Mouse (Mus musculus) 416B (cell line): ENCODE data around the gene Sept14.

Source experiments
- DNase-seq: peaks from one replicate; pipeline ENCODE4 v3.0.0; 2011; ENCODE audit warnings: low read depth

The Sept14 gene

GRCm38 (mm10) chr5:129669453-129670035, 38.8 kb downstream of the Sept14 start:
- DNase-seq: no peak

- DNase-seq: no peak
Observed at GRCm38 (mm10) chr5:129667851-129668250, 40.5 kb downstream of the Sept14 start.

GRCm38 (mm10) chr5:129666271-129666909, 41.9 kb downstream of the Sept14 start:
- DNase-seq: no peak

DNA sequence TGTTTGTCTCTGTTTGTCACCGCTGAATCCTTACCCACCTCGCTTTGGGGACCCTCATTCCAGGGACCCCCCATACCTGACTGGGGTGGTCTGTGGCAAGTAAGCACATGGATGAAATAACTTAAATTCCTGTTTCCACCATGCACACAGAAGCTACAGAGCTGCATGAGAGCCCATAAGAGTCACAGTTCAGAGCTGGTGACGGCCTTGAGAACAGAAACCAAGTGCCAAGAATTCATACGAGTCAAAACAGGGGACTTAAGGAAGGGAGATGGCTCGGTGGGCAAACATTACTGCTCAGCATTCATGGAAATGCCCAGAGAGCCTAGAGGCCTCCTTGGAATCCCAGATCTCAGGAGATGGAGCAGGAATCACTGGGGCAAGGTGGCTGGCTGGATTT, 44.2 kb downstream of the Sept14 start:
- no peak for DNase-seq

DNA sequence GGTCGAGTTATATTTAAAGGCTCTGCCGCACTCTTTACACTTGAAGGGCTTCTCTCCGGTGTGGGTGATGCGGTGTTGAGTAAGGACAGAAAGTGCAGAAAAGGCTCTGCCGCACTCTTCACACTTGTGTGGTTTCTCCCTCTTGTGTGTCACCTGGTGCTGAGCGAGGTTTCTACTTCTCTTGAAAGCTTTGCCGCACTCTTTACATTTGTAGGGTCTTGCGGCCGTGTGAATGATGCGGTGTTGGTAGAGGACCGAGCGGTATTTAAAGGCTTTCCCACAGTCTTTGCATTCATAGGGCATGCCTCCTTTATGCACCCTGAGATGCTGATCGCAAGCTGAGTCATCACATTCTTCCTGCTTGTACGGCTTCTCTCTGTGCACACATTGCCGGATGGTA, 50.4 kb downstream of the Sept14 start:
- no peak for DNase-seq

- DNase-seq: no peak
Observed at GRCm38 (mm10) chr5:129657016-129657415, 51.3 kb downstream of the Sept14 start.

DNA sequence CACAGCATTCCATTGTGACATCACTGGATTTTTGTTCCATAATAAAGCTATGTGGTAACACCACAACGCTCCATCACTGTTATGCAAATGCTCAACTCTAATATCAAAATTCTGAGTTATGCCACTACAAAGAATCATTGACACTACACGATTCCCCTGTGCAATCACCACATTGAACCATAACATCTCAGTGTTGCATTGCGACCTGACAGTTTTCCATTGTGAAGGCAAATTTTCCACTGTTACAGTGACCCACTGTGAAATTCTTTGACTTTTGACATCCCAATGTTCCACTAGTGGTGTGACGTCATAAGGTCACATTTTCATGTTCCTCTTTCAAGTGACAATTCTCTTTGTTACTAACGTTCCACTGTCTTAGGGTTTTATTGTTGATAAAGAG, 57.5 kb downstream of the Sept14 start:
- no peak for DNase-seq
